Mouse (Mus musculus) Muller cell, postnatal 12 days (primary cell): ENCODE data around the gene Tas2r135.

Experiments
- DNase-seq: peaks from one replicate; pipeline ENCODE4 v3.0.0-alpha.2; 2015; ENCODE audit errors: inconsistent ontology term

Gene Tas2r135

GRCm38 (mm10) chr6:42434446-42434845 lies 29.2 kb downstream of the Tas2r135 start, which contains the start of gene Tas2r126:
TSS of gene Tas2r126 (plus strand) at chr6:42434535.
- DNase-seq: no peak

- no peak for DNase-seq
Observed at GRCm38 (mm10) chr6:42435490-42435889, 30.3 kb downstream of the Tas2r135 start.

- no peak for DNase-seq
Observed at GRCm38 (mm10) chr6:42441395-42441794, 36.2 kb downstream of the Tas2r135 start.

- DNase-seq: peak; percentile 71
Observed at GRCm38 (mm10) chr6:42444491-42444890, 39.3 kb downstream of the Tas2r135 start.

GRCm38 (mm10) chr6:42447381-42447780 lies 42.1 kb downstream of the Tas2r135 start:
- no peak for DNase-seq
